8 mouse cellular contexts compared by ENCODE assay signal in genomic region chr15:101201414-101201813, GRCm38 (mm10).
"Had no signal": no experiment of that assay in that cellular context is flagged by ENCODE, and none has a peak within 500 bp of the region (broad histone marks: within the 10 kb centered on the region; RNA-seq: fewer than 3 reads in every experiment).

No protein-coding gene starts in this region.

- H3K4me1 ChIP-seq: limb, embryonic 13.5 days; midbrain, embryonic 13.5 days had no signal

- H3K27me3 ChIP-seq: limb, embryonic 13.5 days; midbrain, embryonic 13.5 days had no signal

- H3K4me2 ChIP-seq: limb, embryonic 13.5 days; midbrain, embryonic 13.5 days had no signal

- ATAC-seq: midbrain, embryonic 13.5 days had no signal

- H3K27ac ChIP-seq: limb, embryonic 13.5 days; liver, embryonic 14.5 days; midbrain, embryonic 13.5 days had no signal

- H3K9ac ChIP-seq: limb, embryonic 13.5 days; liver, embryonic 14.5 days; midbrain, embryonic 13.5 days had no signal

- DNase-seq: kidney, postnatal 36 days; left cerebral cortex, postnatal 4 days; lung, adult 18-20 months; right cerebral cortex, postnatal 25 days; thymus, postnatal 4 days had no signal

- H3K4me3 ChIP-seq: limb, embryonic 13.5 days; midbrain, embryonic 13.5 days had no signal
